Mouse (Mus musculus) kidney, adult 18-20 months (tissue): ENCODE data around the gene Cldn3.

Source experiments
- DNase-seq: peaks from one replicate; pipeline ENCODE4 v3.0.0; 2021

Gene Cldn3

GRCm38 (mm10) chr5:134965852-134966821 is 19.9 kb upstream of the Cldn3 start:
- DNase-seq, result peak; percentile 50

- no peak for DNase-seq
Measured at GRCm38 (mm10) chr5:134967164-134967944, 18.7 kb upstream of the Cldn3 start.

- DNase-seq, result no peak
Measured at GRCm38 (mm10) chr5:134970671-134971070, 15.3 kb upstream of the Cldn3 start.

- DNase-seq, result no peak
Measured at GRCm38 (mm10) chr5:134973081-134973480, 12.9 kb upstream of the Cldn3 start.

- DNase-seq, result no peak
Measured at GRCm38 (mm10) chr5:134973526-134973925, 12.5 kb upstream of the Cldn3 start.

DNA sequence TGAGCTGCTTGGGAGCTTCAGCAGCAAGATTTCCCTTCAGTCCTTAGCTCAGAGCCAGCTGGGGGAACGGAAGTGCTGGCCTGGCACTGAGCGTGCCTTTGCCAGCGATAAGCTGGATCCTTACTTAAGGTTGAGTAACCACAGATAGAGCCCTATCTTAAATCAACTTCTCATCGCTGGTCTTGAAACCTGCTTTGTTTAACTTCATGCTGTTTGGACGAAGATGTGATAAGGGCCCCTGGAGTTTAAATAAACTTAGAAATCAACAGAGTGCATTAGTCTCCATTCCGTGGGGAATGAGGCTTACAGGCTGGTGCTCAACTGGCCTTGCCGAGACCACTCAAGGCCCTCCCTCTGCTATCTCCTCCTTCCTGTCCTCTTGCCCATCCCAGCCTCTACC is 11.7 kb upstream of the Cldn3 start:
- DNase-seq, result no peak

DNA sequence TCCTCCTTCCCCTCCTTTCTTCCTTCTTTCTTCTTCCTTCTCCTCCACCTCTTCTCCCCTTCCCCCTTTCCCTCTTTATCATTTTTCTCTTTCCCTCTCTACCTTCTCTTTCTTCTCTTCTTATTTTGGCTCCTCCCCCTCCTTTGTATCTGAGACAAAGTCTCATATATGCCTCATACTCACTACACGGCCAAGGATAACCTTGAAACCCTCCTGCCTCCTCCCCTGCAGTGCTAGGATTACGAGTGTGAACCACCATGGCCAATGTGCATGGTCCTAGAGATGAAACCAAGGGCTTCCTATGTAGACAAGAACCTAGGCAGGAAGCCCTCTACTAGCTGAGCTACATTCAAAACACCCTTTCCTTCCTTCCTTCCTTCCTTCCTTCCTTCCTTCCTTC is 11.1 kb upstream of the Cldn3 start:
- no peak for DNase-seq

DNA sequence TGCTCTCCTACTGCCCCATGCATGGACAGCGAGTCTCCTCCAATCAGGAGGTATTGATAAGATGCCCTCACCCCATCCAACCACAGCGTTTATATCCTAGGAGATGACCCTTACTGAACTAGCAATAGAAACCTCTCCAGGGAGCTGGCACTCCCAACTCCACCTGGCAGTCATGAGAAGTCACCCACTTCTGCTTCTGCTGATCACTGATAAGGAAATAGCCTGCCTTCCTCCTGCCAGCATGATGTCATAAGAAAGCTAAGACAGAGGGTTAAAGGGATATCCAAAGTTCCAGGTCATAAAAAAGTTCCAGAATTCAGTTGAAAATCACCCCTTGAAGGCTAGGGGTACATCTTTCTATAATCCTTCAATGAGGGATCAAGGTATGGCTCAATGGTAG is 9.8 kb upstream of the Cldn3 start:
- DNase-seq, result no peak

- no peak for DNase-seq
Measured at GRCm38 (mm10) chr5:134976577-134977250, 9.3 kb upstream of the Cldn3 start.

- DNase-seq, result no peak
Measured at GRCm38 (mm10) chr5:134977837-134978236, 8.2 kb upstream of the Cldn3 start.

DNA sequence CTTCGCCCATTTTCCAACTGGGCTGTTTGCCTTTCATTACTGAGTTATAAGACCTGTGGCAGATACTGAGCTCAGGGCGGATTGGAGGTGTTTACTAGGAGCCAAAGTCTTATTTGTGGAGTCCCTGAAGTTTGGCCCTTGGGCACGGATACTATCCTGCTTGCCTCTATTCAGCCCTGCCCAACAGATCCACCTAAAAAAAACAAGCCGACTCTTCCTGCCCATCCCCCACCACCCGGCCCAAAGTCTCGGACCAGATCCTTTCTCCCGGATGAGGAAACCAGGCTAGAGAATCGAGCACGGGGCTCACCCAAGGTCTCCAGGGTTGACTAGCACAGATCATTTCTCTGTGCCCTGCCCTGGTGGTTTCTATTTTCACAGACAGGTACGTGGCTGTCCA is 4.9 kb upstream of the Cldn3 start:
- DNase-seq, result no peak

- no peak for DNase-seq
Measured at GRCm38 (mm10) chr5:134983111-134983510, 2.9 kb upstream of the Cldn3 start.

DNA sequence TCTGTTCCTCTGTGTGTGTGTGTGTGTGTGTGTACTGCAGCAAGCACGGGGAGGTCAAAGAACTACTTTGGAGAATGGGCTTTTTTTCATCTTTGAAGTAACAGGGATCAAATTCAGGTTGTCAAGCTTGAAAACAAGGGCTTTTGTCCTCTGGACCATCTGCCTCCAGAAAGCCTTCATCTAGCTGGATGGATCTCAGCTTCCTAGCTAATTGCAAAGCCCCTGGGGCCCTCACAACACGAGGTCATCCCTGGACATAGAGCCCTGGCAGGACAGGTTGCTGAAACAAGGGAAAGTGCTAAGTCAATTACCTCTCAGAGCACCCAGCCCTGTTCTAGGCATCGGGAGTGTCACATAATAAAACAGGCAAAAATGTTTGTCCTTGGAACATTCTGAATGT is 2.2 kb upstream of the Cldn3 start:
- DNase-seq, result no peak

GRCm38 (mm10) chr5:134986298-134987268 is 569 bp downstream of the Cldn3 start:
- DNase-seq, result peak; percentile 50

DNA sequence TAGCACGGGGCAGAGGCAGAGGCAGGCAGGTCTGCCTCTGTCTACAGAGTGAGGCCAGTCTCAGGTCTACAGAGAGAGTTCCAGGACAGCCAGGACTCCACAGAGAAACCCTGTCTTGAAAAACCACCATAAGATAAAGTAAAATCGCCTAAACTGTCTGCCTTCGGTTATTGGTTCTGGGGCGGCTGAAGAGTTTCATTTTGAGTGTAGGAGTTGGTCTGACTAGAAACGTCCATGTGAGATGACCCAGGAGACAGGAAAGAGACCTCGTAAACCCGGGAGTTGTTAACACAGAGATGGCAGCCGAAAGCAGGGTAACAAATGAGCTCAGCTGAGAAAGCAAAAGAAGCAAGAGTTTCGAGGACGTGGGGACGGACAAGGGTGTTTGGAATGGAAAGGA is 3.2 kb downstream of the Cldn3 start:
- no peak for DNase-seq

DNA sequence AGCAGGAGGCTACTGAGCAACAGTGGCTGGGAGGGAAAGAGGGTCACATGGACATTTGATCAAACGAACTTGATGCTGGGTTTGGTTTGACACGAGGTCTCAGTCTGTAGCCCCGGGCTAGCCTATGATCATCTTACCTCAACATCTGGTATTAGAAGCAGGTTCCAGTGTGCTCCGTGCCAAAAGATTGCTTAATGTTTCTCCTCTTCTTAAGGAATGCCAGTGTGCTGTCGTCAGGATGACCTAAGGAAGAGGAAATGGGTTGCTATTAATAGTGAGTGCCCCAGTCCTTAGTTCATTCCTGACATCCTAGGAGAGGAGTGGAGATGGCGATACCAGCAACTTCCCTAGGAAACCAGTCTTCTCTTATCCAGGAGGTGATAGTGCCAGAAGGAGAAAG is 3.7 kb downstream of the Cldn3 start:
- DNase-seq, result no peak

DNA sequence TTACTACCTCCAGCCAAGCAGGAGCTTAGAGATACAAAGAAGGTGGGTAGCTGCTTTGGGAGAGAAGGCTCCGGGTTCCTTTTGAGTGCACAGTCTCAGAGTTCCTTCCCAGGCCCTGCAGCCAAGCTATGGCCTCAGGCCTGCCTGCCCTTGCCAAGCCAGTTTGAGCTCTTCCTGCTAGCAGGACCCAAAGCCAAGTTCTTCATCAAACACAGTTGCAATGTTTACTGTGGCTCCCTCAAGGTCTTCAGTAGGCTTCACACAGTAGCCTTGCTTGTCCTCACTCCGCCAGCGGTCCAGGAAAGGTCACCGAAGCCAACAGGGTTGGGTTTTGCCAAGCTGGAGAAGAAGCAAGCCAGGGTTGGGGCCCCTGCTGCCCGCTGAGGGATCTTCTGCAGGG is 6.6 kb downstream of the Cldn3 start:
- DNase-seq, result no peak

- no peak for DNase-seq
Measured at GRCm38 (mm10) chr5:134998359-134998758, 12.3 kb downstream of the Cldn3 start.

GRCm38 (mm10) chr5:134999797-135000196 is 13.8 kb downstream of the Cldn3 start:
- DNase-seq, result no peak

DNA sequence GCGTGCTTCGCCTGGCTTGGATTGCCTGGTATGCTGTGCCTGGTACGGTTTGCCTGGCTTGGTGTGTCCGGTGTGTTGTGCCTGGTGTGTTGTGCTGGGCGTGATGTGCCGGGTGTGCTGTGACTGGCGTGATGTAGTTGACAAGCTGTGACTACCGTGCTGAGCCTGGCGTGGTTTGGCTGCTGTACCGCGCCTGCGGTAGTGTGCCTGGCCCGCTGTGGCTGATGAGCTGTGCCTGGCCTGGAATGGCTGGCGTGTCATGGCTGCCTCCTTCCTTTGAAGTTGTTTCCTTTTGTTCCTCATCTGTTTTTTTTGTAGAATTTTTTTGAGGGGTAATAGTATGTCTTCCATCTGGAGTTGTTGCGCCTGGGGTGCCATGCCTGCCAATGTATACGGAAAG is 14.7 kb downstream of the Cldn3 start:
- DNase-seq, result no peak

- peak; percentile 82 for DNase-seq
Measured at GRCm38 (mm10) chr5:135001309-135001708, 15.3 kb downstream of the Cldn3 start.

DNA sequence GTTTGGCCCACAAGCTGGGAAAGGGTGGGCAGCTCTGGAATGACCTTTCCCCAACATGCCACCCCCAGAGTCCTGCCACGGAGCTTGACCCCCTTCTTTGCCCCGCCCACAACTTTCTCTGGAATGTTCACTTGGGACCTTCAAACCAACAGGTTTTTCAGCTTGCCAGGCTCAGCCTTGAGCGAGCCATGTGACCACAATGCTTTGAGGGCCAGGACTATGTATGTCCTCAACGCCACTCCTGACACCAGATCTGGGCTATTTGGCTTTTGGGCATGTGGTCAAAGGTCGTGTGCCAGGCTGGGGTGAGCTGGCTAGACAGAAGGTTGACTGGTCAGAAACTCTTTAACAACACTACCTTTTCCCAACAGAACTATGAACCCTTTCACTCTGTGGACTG is 16.1 kb downstream of the Cldn3 start:
- peak; percentile 73 for DNase-seq
